In genomic region chr8:64548054-64548850, GRCm38 (mm10) we compare ENCODE assay signal across 8 mouse cellular contexts.
DNase-seq lines count a peak whose midpoint lies in the region; ATAC-seq and TF ChIP-seq lines count a peak whose summit lies in the region.
"Had no signal": no experiment of that assay in that cellular context is flagged by ENCODE, and none has a peak within 500 bp of the region (broad histone marks: within the 10 kb centered on the region; RNA-seq: fewer than 3 reads in every experiment).

No protein-coding gene starts in this region.

- peak; percentile 22; the same call in 1 of the 2 replicates for TF ChIP-seq CTCF in lung, adult 2 months (IDR thresholded peaks at IDR 0.05; ENCODE audit: insufficient read depth, low read length)

- no peaks in the 10 kb centered on the region for H3K36me3 ChIP-seq in forebrain, embryonic 15.5 days

- H3K4me1 ChIP-seq in lung, adult 2 months (ENCODE audit: control insufficient read depth, insufficient read depth, low read length), result no peaks in the 10 kb centered on the region
- no peaks in the 10 kb centered on the region for H3K4me1 ChIP-seq in forebrain, embryonic 15.5 days

- WGBS in lung, adult 2 months, result 38% methylated on average over 5 of the region's 5 CpGs
- WGBS in forebrain, embryonic 15.5 days, result 22% methylated on average over 5 of the region's 5 CpGs

- H3K9ac ChIP-seq in forebrain, embryonic 15.5 days (replicated peaks), result no peak overlapping the region

- ATAC-seq in forebrain, embryonic 15.5 days (replicated peaks), result peak; percentile 85

- no peak overlapping the region for H3K4me2 ChIP-seq in forebrain, embryonic 15.5 days (replicated peaks)

- no peaks in the 10 kb centered on the region for H3K9me3 ChIP-seq in forebrain, embryonic 15.5 days

- DNase-seq in lung, adult 2 months, result no peak
- no peak for DNase-seq in lung, adult 18-20 months
- peak; percentile 3 for DNase-seq in c-Kit-positive CD71-positive TER-119-positive erythroid progenitor cells, embryonic 14.5 days (ENCODE audit: low spot score)
- DNase-seq in layer of hippocampus, adult 9-10 months (ENCODE audit: low spot score), result peak; percentile 40
- DNase-seq in neural tube, embryonic 10.5 days (ENCODE audit: extremely low spot score, low spot score), result peak; percentile 19
- no peak for DNase-seq in T-cell, adult 2 months (ENCODE audit: low spot score)

- no peak overlapping the region for H3K27ac ChIP-seq in forebrain, embryonic 15.5 days (replicated peaks)

- no peak overlapping the region for H3K4me3 ChIP-seq in lung, adult 2 months (replicated peaks; ENCODE audit: extremely low read depth, low read depth, low read length)
- no peak overlapping the region for H3K4me3 ChIP-seq in forebrain, embryonic 15.5 days
- H3K4me3 ChIP-seq: myocyte had no signal

- H3K27me3 ChIP-seq in forebrain, embryonic 15.5 days, result no peaks in the 10 kb centered on the region

- TF ChIP-seq POLR2A in lung, adult 2 months (IDR thresholded peaks at IDR 0.05; ENCODE audit: borderline replicate concordance, extremely low read depth, low read depth, low read length), result no peak

Comparison
In these comparisons a context has a peak if more than half of its experiments do, and no peak if none do; other contexts are left out.
1. DNase-seq: peak in c-Kit-positive CD71-positive TER-119-positive erythroid progenitor cells, embryonic 14.5 days (single experiment), layer of hippocampus, adult 9-10 months (single experiment) and neural tube, embryonic 10.5 days (single experiment); none in lung, adult 2 months (single experiment), lung, adult 18-20 months (0 of 2) and T-cell, adult 2 months (single experiment).